Mouse (Mus musculus): Measurements from ENCODE around the gene Pllp. TPM values are rescaled to one million over a fixed set of nuclear protein-coding genes. Genes with fewer than 3 reads are reported as not detected.

Pllp gene
- polyA plus RNA-seq, 1 experiment from 2014 or later = 1.1 TPM

Other genes starting within 250 kb of the Pllp start
- 5.6 and 6.8 TPM in 2 replicates for gene Cpne2, start 163.3 kb downstream of the Pllp start, polyA plus RNA-seq (2016; fragmentation: Nextera tagmentation; extraction: Ambion mirVana)
- gene Rspry1, start 94.3 kb downstream of the Pllp start, polyA plus RNA-seq (2016; fragmentation: Nextera tagmentation; extraction: Ambion mirVana) = 27.6 and 34.2 TPM in 2 replicates
- 43.8 and 53.7 TPM in 2 replicates for gene Fam192a, start 94.3 kb downstream of the Pllp start, polyA plus RNA-seq (2016; fragmentation: Nextera tagmentation; extraction: Ambion mirVana)
- 131 and 141 TPM in 2 replicates for gene Arl2bp, start 29.7 kb downstream of the Pllp start, polyA plus RNA-seq (2016; fragmentation: Nextera tagmentation; extraction: Ambion mirVana)
- gene Ccl22, start 49.3 kb upstream of the Pllp start, polyA plus RNA-seq (2016; fragmentation: Nextera tagmentation; extraction: Ambion mirVana) = not detected in 2 replicates
- 6.2 and 11.0 TPM in 2 replicates for gene Cx3cl1, start 75.7 kb upstream of the Pllp start, polyA plus RNA-seq (2016; fragmentation: Nextera tagmentation; extraction: Ambion mirVana)
- gene Ccl17, start 114.2 kb upstream of the Pllp start, polyA plus RNA-seq (2016; fragmentation: Nextera tagmentation; extraction: Ambion mirVana) = 0.57 and 0.63 TPM in 2 replicates
- 97.9 and 129 TPM in 2 replicates for gene Coq9, start 142.0 kb upstream of the Pllp start, polyA plus RNA-seq (2016; fragmentation: Nextera tagmentation; extraction: Ambion mirVana)
- gene Ciapin1, start 142.1 kb upstream of the Pllp start, polyA plus RNA-seq (2016; fragmentation: Nextera tagmentation; extraction: Ambion mirVana) = 148 and 158 TPM in 2 replicates
- 164 and 190 TPM in 2 replicates for gene Polr2c, start 161.2 kb upstream of the Pllp start, polyA plus RNA-seq (2016; fragmentation: Nextera tagmentation; extraction: Ambion mirVana)
- 71.3 and 83.4 TPM in 2 replicates for gene Dok4, start 180.1 kb upstream of the Pllp start, polyA plus RNA-seq (2016; fragmentation: Nextera tagmentation; extraction: Ambion mirVana)
- gene Ccdc102a, start 221.8 kb upstream of the Pllp start, polyA plus RNA-seq (2016; fragmentation: Nextera tagmentation; extraction: Ambion mirVana) = 22.0 and 31.0 TPM in 2 replicates
- gene Adgrg5, start 227.4 kb upstream of the Pllp start, polyA plus RNA-seq (2016; fragmentation: Nextera tagmentation; extraction: Ambion mirVana) = 0.69 and 0.79 TPM in 2 replicates

Data from heart, embryonic 10.5 days (tissue).